Mouse (Mus musculus): ENCODE data around the gene Acss1.

The Acss1 gene

DNA sequence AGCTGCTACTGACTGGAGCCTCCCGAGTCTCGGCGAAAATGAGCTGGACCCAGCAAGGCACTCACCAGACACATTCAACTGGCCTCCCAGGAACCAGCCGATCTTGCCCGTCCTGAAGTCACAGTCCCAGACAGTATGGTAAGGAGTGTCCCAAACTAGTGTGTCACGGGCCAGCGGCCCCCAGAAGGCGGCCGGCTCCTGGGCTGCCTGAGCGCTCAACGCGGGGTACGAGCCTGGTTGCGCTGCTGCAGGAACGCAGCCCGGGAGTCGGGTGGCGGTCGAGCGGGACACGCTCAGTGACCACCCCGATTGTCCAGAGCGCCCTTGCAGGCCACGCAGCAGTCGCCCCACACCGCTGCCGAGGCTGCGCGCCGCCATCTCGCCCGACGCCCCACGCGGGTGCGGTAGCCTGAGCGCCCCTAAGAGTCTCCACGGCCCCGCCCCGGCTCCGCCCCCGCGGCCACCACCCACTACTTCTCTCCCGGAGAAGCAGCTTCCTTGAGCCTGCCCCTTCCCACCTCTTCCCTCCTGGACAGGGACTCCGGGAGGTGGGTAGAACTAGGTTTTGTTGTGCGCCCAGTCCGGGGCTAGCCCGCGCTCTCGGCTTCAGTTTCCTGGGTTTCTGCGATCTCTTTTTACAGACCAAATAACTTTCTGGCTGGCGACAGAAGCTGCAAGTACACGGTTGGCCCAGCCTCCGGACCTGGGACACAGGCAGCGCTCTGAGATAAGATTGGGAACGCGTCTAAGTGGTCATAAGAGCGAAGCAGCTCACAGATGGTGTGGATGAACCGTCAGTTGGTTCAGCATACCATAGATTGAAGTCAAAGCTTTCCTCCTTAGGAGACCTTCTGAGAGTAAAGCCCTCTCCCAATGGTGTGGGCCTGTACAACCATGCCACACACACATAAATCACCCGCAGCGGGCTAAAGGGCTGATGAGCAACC lies at the start of gene Acss1:
Acss1 (minus strand) TSS at position 681 of the 947 bp plus-strand sequence.
- DNase-seq, result peak; percentile 81

DNA sequence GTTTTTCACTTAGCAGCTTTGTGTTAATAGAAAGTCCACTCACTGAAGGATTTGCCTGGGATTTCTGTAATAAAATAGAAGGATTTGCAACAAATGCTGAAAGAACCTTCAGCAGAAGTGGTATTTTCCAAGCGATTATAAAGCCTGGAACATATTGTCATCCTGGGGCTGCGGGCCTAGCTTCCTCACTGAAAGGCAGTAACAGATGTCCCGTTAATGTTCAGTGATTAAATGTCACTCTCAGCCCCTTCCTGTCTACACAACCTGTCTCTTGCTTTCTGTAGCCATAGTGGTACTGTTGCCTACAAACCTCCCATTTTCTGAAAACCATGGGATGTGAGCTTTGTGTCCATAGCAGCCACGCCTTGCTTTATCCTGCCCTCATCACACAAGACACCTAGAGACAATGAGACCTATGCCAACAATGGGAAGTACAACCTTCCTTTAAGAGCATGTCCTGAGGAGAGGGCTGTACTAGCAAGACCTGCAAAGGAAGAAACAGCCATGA lies 43.9 kb upstream of the Acss1 start:
- no peak for DNase-seq

DNA sequence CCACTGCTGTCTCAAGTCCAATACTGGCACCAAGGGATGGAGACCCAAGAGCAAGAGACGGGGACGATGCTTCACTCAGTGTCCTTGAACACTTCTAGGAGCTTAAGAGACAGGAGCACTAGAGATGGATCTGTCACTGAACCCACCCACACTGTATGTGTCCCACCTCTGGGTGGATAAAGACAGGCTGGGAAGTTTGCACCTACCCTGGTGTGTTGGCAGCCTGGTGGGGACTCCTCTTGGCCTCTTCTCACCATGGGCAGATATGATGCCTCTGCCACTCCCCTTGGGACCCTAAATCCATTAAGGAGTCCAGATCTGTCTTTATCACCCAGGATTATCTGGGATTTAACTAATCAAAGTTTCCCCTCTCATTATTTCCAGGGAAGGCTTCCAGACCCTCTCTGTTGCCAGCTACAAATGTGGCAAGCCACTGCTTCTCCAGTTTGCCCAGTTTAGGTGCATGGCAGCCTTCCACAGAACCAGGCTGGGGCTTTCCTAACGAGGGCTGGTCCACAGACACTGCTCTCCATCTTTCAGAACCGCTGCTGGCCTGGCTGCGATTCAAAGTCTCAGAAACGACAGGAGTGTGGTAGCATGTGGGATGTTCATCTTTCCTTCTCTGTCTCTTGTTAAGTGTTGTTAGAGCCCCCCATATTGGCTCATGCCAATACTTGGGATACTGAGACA lies 23.3 kb upstream of the Acss1 start:
- no peak for DNase-seq

DNA sequence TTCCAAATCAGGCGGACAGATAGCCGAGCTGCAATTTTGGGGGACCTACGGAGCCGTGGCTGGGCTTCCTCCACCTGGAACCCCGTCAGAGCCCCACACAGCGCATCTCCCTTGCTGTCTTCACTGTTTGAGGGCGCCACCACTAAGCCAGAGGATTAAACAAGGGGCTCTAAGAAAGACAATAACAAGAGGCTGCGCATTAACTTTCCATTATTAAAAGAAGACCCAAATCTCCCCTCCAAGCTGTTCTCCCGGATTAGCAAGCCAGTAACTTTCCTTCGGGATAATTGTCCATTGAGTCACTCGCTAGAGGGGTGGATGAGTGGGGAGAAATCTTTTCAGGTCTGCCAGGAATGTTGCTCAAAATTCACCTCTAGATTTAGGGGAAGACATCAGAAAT lies 21.9 kb upstream of the Acss1 start:
- DNase-seq, result no peak

DNA sequence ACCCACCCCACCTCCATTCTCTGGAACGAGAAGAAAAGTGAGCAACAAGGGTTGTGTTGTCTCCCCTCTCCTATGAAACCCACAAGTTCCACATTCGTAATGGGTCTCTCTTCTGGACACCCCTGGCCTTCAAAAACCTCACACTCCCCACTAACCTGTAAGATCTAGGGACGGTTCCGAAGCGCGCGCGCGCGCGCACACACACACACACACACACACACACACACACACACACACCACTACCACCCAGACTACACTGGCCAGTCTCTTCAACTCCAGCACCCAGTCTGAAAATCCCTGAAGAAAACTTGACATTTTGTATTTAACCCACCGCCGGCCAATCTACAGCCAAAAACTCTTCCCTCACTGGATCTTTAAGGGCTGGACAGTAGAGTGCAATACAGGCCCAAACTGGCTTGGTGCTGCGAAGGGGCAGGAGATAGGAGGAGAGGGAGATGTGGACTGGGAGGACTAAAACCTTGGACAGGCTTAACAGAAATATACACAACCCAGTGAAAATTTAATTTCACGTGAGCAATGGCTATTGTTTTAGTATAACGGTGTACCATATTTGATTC lies 21.0 kb upstream of the Acss1 start, which contains the start of gene Vsx1:
Vsx1 (minus strand) TSS at position 138 of the 578 bp plus-strand sequence.
- no peak for DNase-seq

DNA sequence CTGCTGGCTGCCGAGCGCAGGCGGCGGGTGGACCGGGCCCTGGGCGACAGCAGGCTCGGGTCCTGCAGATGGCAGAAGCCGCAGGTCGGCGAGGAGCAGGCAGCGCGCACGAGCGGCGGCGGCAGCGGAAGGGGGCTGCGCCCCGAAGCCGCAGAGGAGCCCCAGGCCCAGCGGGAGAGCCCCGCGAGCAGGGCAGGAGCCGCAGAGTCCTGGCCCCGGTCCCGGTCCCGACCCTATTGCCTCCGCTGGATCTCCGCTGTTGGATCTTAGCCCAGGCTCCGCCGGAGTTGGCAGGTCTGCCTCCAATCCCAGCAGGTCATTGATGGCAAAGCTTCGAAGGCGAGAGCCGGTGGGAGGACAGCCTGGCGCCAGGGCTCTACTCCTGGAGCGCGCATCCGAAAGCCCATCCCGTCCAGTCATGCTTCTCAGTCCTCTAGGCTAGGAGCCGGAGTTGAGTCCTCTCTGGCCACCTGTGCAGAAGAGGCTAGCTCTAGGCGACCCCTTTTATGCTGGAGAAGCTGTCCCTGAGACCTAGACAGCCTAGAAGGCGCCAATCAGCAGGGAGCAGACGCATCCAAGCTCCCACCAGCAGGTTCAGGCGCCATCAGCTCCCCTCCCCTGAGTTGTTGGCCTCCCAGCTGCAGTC lies 20.4 kb upstream of the Acss1 start:
- peak; percentile 44 for DNase-seq

DNA sequence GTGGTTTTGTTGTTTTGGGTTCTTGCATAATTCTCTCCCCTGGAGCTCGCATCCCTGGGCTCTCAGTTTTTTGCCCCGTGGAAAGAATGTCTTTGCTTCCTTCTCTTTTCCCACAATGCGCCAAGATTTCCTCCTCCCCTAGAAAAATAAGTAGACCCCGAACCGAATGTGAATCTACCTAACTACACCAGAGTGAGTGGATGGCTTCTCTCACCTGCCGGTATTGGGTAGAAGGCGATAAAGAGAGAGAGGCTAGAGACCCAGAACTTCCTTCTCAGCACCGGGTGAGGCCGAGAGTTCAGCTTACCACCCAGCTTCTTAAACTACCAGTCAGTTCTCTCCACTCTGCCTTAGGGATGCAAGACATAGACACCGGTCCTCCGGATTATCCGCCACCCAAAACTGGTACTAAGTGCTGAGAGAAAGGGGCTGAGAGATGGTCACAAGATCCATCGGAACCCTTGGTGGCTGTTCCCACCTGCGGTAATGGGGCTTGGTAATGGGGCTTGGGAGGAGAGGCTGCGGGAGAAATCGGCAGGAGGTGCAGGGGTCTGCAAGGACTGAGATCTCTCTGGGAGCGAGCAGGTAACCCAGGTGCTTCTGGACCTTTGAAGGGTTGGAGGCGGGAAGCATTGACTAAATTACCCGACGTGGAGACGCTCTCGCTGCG lies 19.7 kb upstream of the Acss1 start:
- no peak for DNase-seq

DNA sequence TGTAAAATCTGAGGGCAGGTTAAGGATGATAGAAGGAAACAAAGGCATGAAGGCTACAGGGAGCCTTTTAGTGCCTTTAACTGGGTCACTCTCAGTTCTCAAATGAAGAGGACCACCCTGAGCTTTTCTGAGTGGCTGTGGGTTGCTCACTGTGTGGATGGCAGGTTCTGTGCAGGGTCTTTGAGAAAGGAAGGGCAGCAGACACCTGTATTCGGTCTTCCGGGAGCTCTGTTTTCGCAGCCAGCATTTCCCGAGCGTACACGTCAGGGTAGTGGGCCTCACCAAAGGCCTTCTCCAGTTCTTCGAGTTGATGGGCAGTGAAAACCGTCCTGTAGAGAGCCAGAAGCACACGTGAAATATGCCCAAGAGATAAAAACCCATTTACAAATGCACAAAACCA lies 17.1 kb upstream of the Acss1 start:
- no peak for DNase-seq

DNA sequence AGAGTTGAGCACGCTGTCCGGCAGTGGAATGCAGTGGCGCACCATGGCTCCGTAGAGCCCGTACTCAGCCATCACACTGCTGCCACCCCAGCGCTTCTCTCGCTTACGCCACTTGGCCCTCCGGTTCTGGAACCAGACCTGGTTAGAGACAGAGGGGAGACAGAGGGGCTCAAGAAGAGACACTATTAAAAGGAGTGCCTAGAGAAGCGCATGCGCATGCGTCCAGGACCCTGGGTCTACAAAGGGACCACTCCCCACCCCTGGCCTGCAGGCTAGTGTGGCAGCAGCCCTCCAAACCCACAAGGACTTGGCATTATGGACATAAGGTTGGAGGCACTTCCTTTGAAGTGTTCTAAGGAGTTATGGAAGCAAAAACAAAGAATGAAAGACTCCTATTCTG lies 16.2 kb upstream of the Acss1 start:
- DNase-seq, result no peak

DNA sequence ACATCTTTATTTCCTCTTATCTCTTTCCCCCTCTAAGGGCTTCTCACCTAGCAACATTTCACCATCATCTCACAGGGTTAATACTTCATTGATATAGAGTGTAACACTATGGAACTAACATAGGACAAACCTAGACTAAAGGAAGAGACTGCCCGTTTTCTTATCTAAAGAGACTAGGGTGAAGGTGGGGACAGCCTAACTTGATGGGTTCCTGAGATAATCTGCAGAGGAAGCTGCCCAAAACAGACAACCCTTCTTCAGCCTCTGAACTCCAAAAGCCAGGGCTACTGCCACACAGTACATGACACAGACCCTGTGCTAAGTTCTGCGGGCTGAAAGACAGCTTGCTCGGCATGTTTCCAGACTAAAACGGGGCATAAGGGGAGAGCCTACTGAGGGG lies 13.3 kb upstream of the Acss1 start:
- no peak for DNase-seq

DNA sequence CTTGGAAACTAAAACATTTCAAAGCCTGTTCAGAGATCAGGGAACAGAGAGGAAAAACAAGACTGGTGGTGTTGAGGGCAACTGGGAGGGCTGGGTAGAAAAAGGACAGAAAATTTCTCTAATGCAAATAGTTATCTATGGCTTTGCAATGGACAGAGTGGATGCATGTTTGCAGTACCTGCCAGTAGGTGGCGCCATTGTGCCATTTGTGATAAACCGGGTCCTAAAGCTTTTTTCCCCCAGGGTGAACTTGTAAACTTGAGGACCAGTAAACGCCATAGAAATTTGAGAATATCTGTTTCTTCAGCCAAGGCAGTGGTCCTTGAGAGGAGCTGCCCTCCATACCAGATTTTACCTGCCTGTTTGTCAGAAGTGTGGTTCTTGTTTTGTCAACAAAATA lies 10.1 kb upstream of the Acss1 start:
- DNase-seq, result no peak

DNA sequence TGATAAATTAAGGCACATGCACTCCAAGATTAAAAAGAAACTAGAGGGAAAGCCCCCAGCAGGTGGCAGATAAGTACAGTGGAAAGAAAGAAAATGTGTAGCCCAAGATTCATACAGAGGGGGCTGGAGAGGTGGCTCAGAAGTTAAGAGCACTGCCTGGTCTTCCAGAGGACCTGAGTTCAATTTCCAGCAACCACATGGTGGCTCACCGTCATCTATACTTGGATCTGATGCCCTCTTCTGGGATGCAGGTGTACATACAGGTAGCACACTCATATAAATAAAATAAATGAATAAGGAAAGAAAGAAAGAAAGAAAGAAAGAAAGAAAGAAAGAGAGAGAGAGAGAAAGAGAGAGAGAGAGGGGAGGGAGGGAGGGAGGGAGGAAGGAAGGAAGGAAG lies 7.2 kb upstream of the Acss1 start:
- no peak for DNase-seq

DNA sequence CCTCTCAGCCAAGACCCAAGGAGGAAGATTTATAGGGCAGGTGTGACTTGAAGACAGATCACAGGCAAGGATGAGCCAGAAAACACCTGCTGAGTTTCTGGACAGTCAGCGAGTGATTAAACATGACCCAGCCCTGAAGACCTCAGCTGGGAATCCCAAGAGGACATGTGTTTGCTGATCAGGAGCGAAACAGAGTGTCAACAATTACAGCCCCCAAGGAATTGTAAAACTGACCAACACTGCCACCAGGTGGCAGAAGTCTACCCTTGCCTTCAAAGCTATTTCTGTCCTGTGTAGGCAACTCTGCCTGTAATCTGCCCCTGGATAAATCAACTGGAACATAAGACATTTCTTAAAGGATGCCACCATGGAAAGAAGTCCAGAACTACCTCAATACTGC lies 6.6 kb upstream of the Acss1 start:
- DNase-seq, result peak; percentile 54

DNA sequence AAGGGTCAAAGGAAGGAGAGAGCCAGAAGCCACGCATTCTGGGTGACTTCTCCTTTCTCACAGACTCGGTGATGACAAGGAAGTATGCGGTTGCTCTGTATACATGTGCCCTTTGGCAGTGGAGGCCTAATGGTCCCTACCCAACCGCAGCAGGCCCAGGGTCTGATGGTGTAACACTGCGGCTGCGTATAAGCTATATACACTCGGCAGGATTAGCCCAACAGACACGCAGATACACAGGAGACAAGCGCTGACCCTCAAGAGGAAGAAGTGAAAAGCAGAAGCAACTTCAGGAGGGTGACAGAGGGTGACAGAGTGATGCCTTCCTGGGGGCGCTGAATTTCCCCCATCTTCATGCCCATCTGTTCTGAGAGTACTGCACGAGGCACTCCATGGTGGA lies 5.6 kb upstream of the Acss1 start:
- DNase-seq, result no peak

DNA sequence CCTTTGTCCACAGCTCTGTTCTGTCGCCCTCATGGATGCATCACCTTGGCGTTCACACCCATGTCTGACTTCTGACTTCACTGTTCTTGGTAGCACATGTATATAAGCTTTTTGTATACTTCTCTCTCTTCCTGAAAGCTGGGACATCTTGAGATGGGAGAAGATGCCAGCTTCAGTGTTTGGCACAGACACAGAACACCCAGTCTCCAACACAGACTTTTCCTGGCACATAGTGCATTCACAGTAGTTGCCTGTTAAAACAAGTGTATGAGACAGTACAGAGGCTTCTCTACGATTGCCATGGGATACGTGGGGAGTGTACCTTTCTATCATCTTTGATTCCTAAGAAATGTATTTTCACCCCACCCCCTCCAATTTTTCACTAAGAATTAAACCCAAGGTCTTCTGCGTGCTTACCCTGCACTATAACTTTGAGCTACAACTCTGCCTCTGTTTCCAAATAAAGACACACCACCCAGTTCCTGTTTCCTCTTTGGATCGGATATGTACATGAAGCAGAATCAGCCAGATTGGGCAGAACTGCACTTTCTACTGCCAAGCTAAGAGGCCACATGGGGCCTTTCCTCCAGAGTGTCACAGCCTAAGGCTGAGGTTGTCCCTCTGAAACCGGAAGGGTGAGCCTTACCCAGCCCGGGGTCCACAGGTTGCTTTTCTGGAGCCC lies 3.5 kb upstream of the Acss1 start:
- no peak for DNase-seq

DNA sequence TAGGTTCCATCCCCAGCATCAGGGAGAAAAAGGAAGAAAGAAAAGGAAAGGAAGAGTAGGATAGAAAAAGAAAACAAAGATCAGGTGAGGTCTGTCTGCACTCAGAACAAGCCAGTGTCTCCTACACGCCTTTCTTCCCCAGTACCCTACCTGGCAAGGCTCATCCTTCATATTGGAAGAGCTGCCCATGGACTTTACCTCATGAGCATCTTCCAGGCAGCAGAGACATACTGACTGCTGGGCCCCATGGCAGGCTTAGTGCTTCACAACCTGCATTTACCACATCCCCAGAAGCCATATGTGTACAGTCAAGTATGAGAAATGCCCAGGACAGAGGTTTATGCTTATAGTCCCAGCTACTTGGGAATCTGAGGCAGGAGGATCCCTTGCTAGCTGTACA lies 2.6 kb upstream of the Acss1 start:
- no peak for DNase-seq

DNA sequence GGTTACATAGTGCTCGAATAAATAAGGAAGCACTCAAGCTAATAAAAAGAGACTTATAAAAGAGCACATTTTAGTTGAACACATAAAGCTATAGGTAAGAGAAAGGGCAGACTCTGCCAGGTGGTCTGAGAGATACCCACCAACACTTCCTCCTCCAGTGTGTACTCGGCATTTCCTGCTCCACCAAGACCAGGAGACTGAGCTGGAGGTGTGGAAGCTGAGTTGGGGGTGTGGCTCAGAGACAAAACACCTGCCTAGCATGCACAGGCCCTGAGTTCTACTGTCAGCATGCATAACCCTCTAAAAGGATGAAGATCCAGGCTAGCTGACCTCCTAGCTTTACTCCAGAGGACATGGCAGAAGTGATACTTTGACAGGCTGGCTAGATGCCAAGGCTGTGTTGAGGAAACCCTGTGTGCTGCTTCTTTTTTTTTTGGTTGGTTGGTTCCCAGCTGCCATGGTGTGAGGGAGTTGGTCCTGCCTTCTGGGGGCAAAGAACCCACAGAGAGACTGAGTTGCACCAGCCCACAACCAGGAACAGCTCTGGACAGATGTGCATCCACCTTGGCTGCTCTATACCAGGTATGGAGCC lies 1.2 kb upstream of the Acss1 start:
- DNase-seq, result no peak

DNA sequence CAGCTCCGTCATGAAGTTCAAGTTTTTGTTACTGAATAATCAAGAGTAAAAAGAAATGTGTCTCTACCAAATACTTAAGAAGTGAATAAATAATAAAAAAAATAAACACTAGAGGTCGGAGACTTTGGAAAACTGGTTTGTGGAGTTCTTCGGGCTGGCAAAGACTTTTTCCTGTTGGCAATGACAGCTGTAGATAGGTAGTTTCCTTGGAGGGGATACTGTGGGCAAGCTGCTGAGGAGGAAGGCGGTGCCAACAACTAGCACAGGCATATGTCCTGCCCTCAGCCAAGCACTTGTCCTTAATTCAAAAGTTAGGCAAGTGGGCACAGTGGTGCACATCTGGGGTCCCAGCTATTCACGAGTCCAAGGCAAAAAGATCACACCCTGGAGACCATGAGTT lies 656 bp upstream of the Acss1 start:
- DNase-seq, result no peak

DNA sequence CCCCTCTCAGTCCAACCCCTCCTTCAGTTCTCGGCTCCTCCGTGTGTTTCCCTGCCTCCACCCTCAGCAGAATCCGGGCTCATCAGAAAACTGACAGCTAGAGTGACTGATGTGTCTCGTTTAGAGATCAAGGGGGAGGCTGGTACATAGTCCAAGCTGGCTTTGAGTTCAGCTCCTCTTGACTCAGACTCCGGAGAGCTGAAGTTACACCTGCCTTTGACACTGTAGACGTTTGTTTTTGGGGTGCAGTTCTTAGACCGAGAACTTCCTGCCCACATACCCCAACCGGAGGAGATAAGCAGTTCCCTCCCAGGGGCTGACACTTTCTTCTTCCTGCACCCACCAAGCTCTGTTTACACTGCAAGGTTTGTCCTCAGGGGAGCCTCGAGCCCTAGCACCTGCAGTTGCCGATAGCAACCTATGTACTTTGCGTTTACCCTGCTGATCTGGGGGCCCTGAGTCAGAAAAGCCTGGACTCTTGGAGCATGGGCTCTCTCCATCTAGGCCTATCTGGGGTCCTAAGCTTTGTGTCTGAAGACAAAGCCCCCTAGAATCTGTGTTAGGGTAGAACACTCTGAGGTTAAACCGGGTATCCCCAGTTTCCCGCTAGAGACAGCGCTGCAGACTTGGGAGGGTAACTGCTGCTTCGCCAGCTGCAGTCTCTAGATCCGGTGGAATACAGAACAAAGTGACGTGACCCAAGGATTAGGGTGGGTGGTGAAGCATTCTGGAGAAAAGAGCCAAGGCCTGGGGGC lies 1.1 kb downstream of the Acss1 start:
- DNase-seq, result peak; percentile 70

DNA sequence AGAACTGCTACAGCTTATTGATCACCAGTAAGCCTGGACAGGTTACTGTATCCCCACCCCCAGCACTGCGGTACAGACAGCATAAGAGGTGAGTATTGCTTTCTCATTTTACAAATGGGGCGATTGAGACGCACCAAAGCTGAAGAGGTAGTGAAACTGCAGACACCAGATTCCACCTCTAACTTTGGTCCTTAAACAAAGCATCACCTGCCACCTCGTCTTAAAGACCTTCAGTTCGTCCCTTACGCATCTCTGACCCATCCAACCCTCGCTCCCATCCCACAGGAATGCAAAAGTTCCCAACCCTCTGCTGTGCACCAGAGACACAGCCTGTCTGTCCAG lies 1.6 kb downstream of the Acss1 start:
- no peak for DNase-seq

All from kidney, adult 11 months (tissue).